In the genomic region with DNA sequence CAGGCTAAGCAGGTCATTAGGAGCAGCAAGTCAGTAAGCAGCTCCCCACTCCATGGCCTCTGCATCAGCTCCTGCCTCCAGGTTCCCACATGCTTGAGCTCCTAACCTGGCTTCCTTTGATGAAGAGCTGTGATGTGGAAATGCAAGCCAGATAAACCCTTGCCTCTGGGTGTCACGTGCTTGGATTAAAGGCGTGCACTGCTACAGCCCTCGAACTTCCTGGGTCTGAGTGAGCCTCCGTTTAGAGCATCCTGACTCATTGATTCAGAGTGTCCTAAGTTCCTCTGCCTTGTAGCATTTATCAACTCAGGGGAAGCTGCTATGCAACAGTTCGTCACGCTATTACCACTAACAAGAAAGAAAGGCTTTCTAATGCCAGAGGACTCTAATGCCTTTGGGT, we compare ENCODE assay signal across 22 mouse cellular contexts. TPM values are rescaled to one million over a fixed set of nuclear protein-coding genes. Genes with fewer than 3 reads are reported as not detected.
"Had no signal": no experiment of that assay in that cellular context is flagged by ENCODE, and none has a peak within 500 bp of the region (broad histone marks: within the 10 kb centered on the region; RNA-seq: fewer than 3 reads in every experiment).

No protein-coding gene starts in this region.

- H3K9me3 ChIP-seq: limb, embryonic 12.5 days; limb, embryonic 15.5 days; midbrain, embryonic 12.5 days; midbrain, embryonic 15.5 days had no signal

- H3K9ac ChIP-seq: limb, embryonic 12.5 days; limb, embryonic 15.5 days; liver, embryonic 14.5 days; liver, postnatal 0 days; lung, embryonic 14.5 days; midbrain, embryonic 12.5 days; midbrain, embryonic 15.5 days had no signal

- H3K4me1 ChIP-seq: limb, embryonic 15.5 days; midbrain, embryonic 12.5 days; midbrain, embryonic 15.5 days had no signal

- H3K36me3 ChIP-seq: limb, embryonic 12.5 days; limb, embryonic 15.5 days; midbrain, embryonic 12.5 days; midbrain, embryonic 15.5 days had no signal

- H3K4me2 ChIP-seq: limb, embryonic 12.5 days; limb, embryonic 15.5 days; liver, embryonic 11.5 days; lung, embryonic 14.5 days; midbrain, embryonic 12.5 days; midbrain, embryonic 15.5 days had no signal

- H3K27ac ChIP-seq: limb, embryonic 12.5 days; limb, embryonic 15.5 days; liver, embryonic 14.5 days; midbrain, embryonic 12.5 days; midbrain, embryonic 15.5 days had no signal

- ATAC-seq: liver, postnatal 0 days; lung, postnatal 0 days; midbrain, embryonic 15.5 days had no signal

- DNase-seq: kidney, adult 8-10 months; kidney, postnatal 14 days; kidney, postnatal 4 days; left cerebral cortex, postnatal 4 days; liver, postnatal 0 days; lung, embryonic 14.5 days; lung, postnatal 36 days; thymus, adult 18-20 months; thymus, postnatal 25 days had no signal

- H3K27me3 ChIP-seq: limb, embryonic 12.5 days; limb, embryonic 15.5 days; midbrain, embryonic 12.5 days; midbrain, embryonic 15.5 days had no signal

- H3K4me3 ChIP-seq: limb, embryonic 12.5 days; limb, embryonic 15.5 days; midbrain, embryonic 12.5 days; midbrain, embryonic 15.5 days; myocyte had no signal

RNA-seq across cellular contexts. Expression of a gene that starts 37.4 kb away (rescaled TPM):
- total RNA-seq: layer of hippocampus, adult 18-20 months; layer of hippocampus, postnatal 14 days; left cerebral cortex, postnatal 4 days; megakaryocyte progenitor cell, adult 5-6 weeks had no signal
- polyA plus RNA-seq: liver, embryonic 11.5 days; lung, embryonic 14.5 days; midbrain, embryonic 12.5 days; midbrain, embryonic 15.5 days; myocyte; neural tube, embryonic 11.5 days; neural tube, embryonic 14.5 days had no signal
